Mouse (Mus musculus) myocyte (in vitro differentiated cells): ENCODE data around the gene Enpp1.

ENCODE experiments used
- CEBPB ChIP-seq: IDR thresholded peaks from 2 replicates; pipeline ENCODE4 v1.6.1; 2011; ENCODE audit warnings: mild to moderate bottlenecking, moderate library complexity; ENCODE audit not compliant: poor library complexity, insufficient read depth, severe bottlenecking
- E2F4 ChIP-seq: IDR thresholded peaks from one replicate; pipeline ENCODE4 v1.6.1; 2011; ENCODE audit warnings: mild to moderate bottlenecking, control low read depth, moderate library complexity; ENCODE audit not compliant: insufficient read depth
- MAX ChIP-seq: IDR thresholded peaks from one replicate; pipeline ENCODE4 v1.6.1; 2011; ENCODE audit warnings: low read depth, mild to moderate bottlenecking, control low read depth
- MYOD1 ChIP-seq, 3 experiments: IDR thresholded peaks; one replicate each; pipeline ENCODE4 v1.6.1; 2011; ENCODE audit warnings: control low read depth in 2 of 3, low read depth in 2 of 3, mild to moderate bottlenecking in 2 of 3, moderate library complexity in 1 of 3; ENCODE audit not compliant: insufficient read length in 2 of 3, control insufficient read depth in 1 of 3
- MYOG ChIP-seq, 3 experiments: IDR thresholded peaks; one replicate each; pipeline ENCODE4 v1.6.1; 2011; ENCODE audit warnings: control low read depth in 2 of 3, low read depth in 2 of 3, mild to moderate bottlenecking in 2 of 3; ENCODE audit not compliant: insufficient read length in 2 of 3, control insufficient read depth in 1 of 3, insufficient read depth in 1 of 3
- POLR2A ChIP-seq: IDR thresholded peaks from one replicate; pipeline ENCODE4 v1.6.1; 2011; ENCODE audit warnings: low read depth, mild to moderate bottlenecking, control low read depth, moderate library complexity; ENCODE audit not compliant: insufficient read length
- POLR2AphosphoS2 ChIP-seq: IDR thresholded peaks from one replicate; pipeline ENCODE4 v1.6.1; 2011; ENCODE audit warnings: low read depth, control low read depth; ENCODE audit not compliant: insufficient read length
- REST ChIP-seq: IDR thresholded peaks from one replicate; pipeline ENCODE4 v1.6.1; 2011; ENCODE audit warnings: mild to moderate bottlenecking, control low read depth, moderate library complexity; ENCODE audit not compliant: insufficient read depth, insufficient read length
- SRF ChIP-seq: IDR thresholded peaks from one replicate; pipeline ENCODE4 v1.6.1; 2011; ENCODE audit warnings: low read depth; ENCODE audit not compliant: control insufficient read depth, insufficient read length
- TCF12 ChIP-seq: IDR thresholded peaks from one replicate; pipeline ENCODE4 v1.6.1; 2011; ENCODE audit warnings: mild to moderate bottlenecking, control low read depth; ENCODE audit not compliant: poor library complexity, insufficient read depth, severe bottlenecking
- USF1 ChIP-seq: IDR thresholded peaks from one replicate; pipeline ENCODE4 v1.6.1; 2011; ENCODE audit warnings: low read depth, mild to moderate bottlenecking, control low read depth, moderate library complexity

DNA sequence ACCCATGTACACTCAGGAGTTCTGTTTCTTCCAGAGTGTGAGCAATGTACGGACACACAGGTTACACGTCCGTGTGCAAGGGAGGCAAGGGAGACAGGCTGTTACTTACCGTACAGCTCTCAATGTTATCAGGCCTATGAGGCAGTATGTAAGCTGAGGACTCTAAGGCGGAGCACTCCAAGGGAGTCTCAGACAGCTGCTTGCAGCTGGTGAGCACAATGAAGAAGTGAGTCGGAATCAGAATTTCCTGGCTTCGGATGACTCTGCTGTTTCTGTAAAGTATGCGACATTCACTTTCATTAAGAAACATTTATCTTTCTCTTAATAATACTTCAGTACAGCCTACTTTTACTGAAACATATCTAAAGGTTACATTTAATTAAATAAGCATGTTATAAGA lies 66.8 kb downstream of the Enpp1 start:
- no peak for TF ChIP-seq POLR2A
- no peak for TF ChIP-seq E2F4
- TF ChIP-seq CEBPB = no peak
- no peak for TF ChIP-seq MYOD1 (IDR thresholded peaks at IDR 0.05; ENCODE audit: control insufficient read depth in 1 of 3, insufficient read length in 2 of 3, low read depth in 2 of 3)
- TF ChIP-seq POLR2AphosphoS2 = no peak
- TF ChIP-seq USF1 = no peak
- TF ChIP-seq MYOG (IDR thresholded peaks at IDR 0.05; ENCODE audit: control insufficient read depth in 1 of 3, insufficient read depth in 1 of 3, insufficient read length in 2 of 3, low read depth in 2 of 3) = no peak
- TF ChIP-seq TCF12 = no peak
- no peak for TF ChIP-seq SRF
- no peak for TF ChIP-seq MAX
- TF ChIP-seq REST = no peak
